Mouse (Mus musculus): ENCODE measurements around the gene Nck2. TPM values are rescaled to one million over a fixed set of nuclear protein-coding genes. Genes with fewer than 3 reads are reported as not detected.

Nck2 gene
- 10 to 100 TPM in 1 of 2 experiments, under 1 TPM in 1; 0.71 to 15.6 TPM for polyA plus RNA-seq (2012; fragmentation: generic; extraction: Trizol)

DNA sequence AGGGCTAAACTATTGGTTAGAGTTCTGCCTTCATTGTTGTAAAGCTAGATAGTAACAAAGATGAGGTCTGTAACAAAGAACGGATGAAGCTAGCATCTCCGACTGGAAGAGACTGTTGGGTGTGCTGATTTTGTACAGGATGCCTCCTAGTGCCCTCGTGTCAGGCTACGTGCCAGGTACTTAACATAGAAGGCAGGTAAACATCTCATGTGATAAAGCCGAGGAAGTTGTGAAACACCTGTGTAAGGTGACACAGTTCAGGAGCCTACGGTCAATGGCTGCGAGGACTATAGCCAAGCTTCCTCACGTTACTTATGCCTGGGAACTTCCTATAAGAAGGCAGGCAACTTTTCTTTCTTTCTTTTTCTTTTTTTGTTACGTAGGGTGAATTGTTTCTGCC lies at the start of gene Nck2:
Gene Nck2, plus strand, starts transcription at position 49 of the 400 bp plus-strand sequence.

Other genes starting within 250 kb of the Nck2 start
- gene Fhl2, start 247.6 kb upstream of the Nck2 start, polyA plus RNA-seq (2012; fragmentation: generic; extraction: Trizol) = 100 to 1,000 TPM in 1 of 2 experiments, 10 to 100 TPM in 1; 28.4 to 106 TPM